Mouse (Mus musculus) spleen, adult 2 months (tissue): ENCODE results near the gene Evx2. TPM values are rescaled to one million over a fixed set of nuclear protein-coding genes. Genes with fewer than 3 reads are reported as not detected.
A peak's percentile ranks its signal among the peaks of the same experiment; 100 is the strongest.

Source experiments
- DNase-seq, 2 experiments: peaks; one replicate each; pipeline versions ENCODE4 v3.0.0 to v3.0.0-alpha.2; 2012 to 2021; ENCODE audit warnings: low spot score in 2 of 2, low read depth in 1 of 2
- H3K27ac ChIP-seq: fragments of 200-500 bp; 2 replicates; pipeline ENCODE4 v1.5.1; 2012; ENCODE audit warnings: low read length, inconsistent platforms; ENCODE audit not compliant: insufficient read depth
- H3K27me3 ChIP-seq: fragments of 200-500 bp; 2 replicates; pipeline ENCODE4 v1.6.1; 2012; ENCODE audit warnings: mild to moderate bottlenecking, moderate library complexity, low read length, inconsistent platforms; ENCODE audit not compliant: control insufficient read depth, insufficient read depth
- H3K36me3 ChIP-seq: fragments of 200-500 bp; 2 replicates; pipeline ENCODE4 v1.6.1; 2012; ENCODE audit warnings: mild to moderate bottlenecking, low read length, inconsistent platforms; ENCODE audit not compliant: control insufficient read depth, insufficient read depth
- H3K4me1 ChIP-seq: fragments of 200-500 bp; 2 replicates; pipeline ENCODE4 v1.6.1; 2011; ENCODE audit warnings: inconsistent platforms; ENCODE audit not compliant: control insufficient read depth, insufficient read depth, insufficient read length
- H3K4me3 ChIP-seq: fragments of 200-500 bp; 2 replicates; pipeline ENCODE4 v1.5.1; 2011; ENCODE audit warnings: mild to moderate bottlenecking, inconsistent platforms; ENCODE audit not compliant: insufficient read depth, insufficient read length; ENCODE audit errors: extremely low read depth
- CTCF ChIP-seq: fragments of 200-500 bp; IDR thresholded peaks from 2 replicates; pipeline ENCODE4 v1.5.1; 2011; ENCODE audit warnings: mild to moderate bottlenecking, inconsistent platforms; ENCODE audit not compliant: insufficient read depth, insufficient read length, insufficient replicate concordance; ENCODE audit errors: extremely low read depth
- POLR2A ChIP-seq: fragments of 200-500 bp; IDR thresholded peaks from 2 replicates; pipeline ENCODE4 v1.6.1; 2011; ENCODE audit warnings: low read depth, low read length, inconsistent platforms
- WGBS: fragments of 180-500 bp; shearing (Covaris S2); methylation state at CpG from one replicate; pipeline ENCODE4 v1.1.7; 2018; 5-methylcytosine and 5-hydroxymethylcytosine counted together
- polyA plus RNA-seq: library from polyadenylated mRNA; depleted of rRNA; stranded (reverse); fragments of >200 nt; gene quantifications from 2 replicates; pipeline ENCODE4 v1.2.3, GENCODE M21; 2012

Gene Evx2
- polyA plus RNA-seq, 1 experiment = not detected

DNA sequence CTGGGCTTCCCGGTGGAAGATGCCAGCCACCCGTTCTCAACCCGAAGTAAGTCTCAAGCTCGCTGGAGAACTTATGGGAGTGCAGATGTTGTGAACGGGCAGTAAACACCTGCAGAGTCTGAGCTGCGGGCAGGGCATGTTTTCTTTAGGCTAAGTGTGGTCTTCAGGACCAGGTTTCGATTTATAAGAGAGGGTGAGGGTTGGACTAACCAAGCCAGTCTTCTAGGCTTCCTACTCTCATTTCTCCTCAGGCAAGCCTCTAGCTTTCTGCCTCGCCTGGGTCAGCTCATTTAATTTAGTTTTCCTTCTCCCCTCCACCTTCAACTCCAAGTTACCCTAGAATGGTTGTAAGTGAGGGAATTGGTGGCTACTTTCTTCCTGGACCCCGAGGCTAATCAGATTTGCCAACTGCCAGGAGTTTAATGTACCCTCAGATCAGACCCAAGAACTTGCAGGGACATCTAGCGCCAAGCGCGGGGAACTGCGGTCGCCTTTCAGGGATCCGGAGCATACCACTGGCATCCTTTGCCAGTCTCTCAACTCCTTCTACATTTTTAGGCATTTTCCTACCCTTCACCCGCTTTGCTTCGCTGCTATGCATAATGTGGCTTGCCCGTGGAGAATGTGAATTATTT lies 4.1 kb upstream of the Evx2 start:
- Histone ChIP-seq H3K4me3 (no peak overlapping the region), H3K27ac (no peak overlapping the region), H3K36me3 (no peaks in the 10 kb centered on the region), H3K27me3 (peaks cover 41% of the 10 kb centered on the region), H3K4me1 (no peaks in the 10 kb centered on the region; the same call in 1 of the 2 replicates)
- no peak for DNase-seq
- 5% methylated on average over 18 of the region's 18 CpGs for WGBS
- TF ChIP-seq CTCF (peak; percentile 29; the same call in 1 of the 2 replicates), POLR2A (no peak)

DNA sequence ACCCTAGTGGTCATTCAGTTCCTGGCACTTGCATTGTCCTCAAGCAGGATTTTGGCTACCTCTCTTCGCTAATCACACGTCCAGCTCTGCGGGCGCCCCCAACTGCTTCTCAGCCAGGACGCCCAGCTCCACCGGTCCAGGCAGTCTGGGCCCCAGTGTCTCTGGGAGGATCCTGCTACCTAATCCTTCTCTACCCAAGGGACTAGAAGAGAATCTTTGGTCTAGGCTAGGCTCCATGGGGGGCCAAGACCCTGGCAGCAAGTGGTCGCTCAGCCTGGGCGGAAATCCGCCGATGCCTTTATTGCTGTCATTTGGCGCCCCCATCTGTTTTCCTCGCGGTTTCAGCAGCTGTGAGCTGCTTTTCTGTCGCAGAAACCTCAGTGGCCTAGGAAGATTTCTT lies 2.3 kb upstream of the Evx2 start:
- peaks cover 42% of the 10 kb centered on the region for H3K27me3 ChIP-seq
- H3K36me3 ChIP-seq = no peaks in the 10 kb centered on the region
- 6% methylated on average over 14 of the region's 14 CpGs for WGBS
- no peak overlapping the region for H3K4me3 ChIP-seq
- TF ChIP-seq POLR2A = no peak
- TF ChIP-seq CTCF = no peak
- no peak for DNase-seq
- H3K4me1 ChIP-seq = peaks cover 3% of the 10 kb centered on the region; the same call in 1 of the 2 replicates
- no peak overlapping the region for H3K27ac ChIP-seq

DNA sequence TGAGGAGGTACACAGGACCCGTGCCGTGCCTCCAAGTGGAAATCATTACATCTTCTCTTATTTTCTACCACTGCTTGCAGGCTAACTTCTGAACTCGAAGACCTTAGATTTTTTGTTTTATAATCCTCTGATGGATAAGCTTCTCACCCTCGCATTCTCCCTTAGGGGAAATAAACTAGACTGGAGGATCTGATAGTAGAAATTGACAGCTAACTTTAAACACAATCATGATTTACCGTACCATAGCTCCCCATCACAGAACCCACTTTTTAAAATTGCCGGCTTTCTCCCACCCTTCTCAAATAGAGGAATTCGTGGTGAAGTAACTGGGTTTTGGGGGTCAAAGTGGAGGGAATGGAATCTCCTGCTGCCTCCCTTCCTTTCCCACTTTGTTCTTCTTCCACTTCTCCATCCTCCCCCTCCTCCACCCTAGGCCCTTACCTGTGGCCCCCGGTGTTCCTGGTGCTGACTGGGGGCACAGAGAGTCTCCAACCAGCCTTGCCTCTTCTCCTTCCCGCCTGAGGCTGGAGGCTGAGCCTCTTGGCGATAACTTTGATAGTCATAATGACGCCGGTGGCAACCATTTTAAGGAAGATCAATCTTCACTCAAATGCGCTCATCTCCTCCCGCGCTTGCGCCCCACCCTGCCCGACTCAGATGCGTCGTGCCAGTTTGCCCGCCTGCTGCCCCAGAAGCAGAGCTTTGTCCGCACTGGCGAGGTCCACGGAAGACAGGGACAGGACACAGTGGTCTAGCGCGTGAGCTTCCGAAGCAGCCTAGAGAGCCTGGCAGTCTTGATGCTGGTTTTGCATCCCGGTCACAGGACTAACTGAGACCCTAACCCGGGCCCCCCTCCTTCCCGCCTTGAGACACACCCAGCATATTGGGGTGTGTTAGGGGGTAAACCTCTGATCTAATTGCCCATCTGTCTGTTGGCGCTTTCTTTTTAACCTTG lies 1.3 kb upstream of the Evx2 start:
- WGBS = 7% methylated on average over 30 of the region's 30 CpGs
- no peaks in the 10 kb centered on the region for H3K36me3 ChIP-seq
- no peak for TF ChIP-seq CTCF
- no peak for TF ChIP-seq POLR2A
- H3K27me3 ChIP-seq = peaks cover 47% of the 10 kb centered on the region
- H3K27ac ChIP-seq = no peak overlapping the region
- no peak overlapping the region for H3K4me3 ChIP-seq
- H3K4me1 ChIP-seq = peaks cover 6% of the 10 kb centered on the region
- no peak for DNase-seq

DNA sequence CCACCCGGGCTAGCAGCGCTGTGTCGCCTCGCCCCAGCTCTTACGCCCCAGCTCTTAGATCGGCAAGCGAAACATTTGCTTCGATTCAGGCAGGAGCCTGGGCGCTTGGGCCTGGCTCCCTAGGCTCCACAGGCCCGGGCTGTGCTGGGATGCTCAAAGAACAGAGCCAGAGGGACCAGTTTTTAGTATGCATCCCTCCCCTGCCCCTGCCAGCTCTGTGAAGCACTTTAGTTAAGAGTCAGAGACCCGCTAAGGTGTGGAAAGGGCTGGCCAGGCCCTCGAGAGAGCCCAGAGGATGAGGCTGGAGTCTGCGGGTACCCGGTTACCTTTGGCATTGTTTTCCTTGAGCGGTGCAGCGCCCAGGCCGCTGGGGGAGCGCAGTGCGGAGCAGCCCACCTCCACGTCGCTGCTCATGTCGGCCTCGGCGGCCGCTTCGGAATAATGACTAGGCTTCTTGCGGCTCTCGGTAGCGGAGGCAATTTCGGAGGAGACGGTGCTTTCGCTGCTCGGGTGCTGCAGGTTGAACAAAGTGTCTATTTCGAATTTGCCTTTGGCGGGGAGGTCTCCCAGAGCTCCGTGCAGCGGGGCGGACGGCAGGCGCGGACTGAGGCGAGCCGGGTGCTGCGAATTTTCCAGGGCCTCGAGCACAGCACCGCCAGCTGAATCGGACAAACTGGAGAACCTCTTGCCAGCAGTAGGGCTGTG lies 538 bp downstream of the Evx2 start:
- Histone ChIP-seq H3K4me3 (0 out of 2 replicates have a peak overlapping the region, but pooled peaks have one; percentile 1), H3K27ac (no peak overlapping the region), H3K36me3 (no peaks in the 10 kb centered on the region), H3K4me1 (peaks cover 9% of the 10 kb centered on the region), H3K27me3 (peaks cover 59% of the 10 kb centered on the region)
- no peak for DNase-seq
- TF ChIP-seq POLR2A (no peak), CTCF (no peak)
- 5% methylated on average over 47 of the region's 47 CpGs for WGBS

DNA sequence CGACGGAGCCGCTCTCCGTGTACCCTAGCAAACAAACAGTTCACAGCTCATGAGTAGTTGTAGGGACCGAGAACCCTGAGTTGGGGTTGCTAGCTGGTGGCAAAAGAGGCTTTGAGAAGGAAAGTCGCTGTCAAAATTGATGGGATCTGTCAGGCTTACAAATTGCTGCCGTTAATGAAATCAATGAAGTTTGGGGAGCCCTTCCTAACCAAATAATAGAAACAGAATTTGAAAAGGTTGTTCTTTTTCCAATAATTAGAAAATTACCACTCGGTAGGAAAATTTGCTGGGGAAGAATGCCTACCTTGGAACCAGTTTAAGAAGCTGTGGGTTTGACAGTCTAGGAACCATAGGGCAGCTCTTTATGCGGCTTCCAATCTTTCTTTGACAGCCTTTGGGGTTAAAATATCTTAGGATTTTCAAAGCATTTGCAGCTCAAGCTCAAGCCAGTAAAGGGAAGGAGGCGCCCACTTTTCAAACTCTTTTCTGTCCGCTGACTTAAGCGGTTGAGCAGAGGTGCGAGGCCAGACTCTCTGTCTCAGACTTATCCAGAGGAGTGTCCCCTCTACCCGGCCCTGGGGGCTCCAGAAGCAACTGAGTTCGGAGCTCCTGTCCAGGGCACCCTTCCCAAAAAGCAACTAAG lies 1.2 kb downstream of the Evx2 start:
- Histone ChIP-seq H3K4me1 (peaks cover 9% of the 10 kb centered on the region), H3K4me3 (peak overlapping the region; percentile 11; the same call in 1 of the 2 replicates), H3K36me3 (no peaks in the 10 kb centered on the region), H3K27ac (no peak overlapping the region), H3K27me3 (peaks cover 58% of the 10 kb centered on the region)
- TF ChIP-seq CTCF = no peak
- TF ChIP-seq POLR2A = no peak
- no peak for DNase-seq
- WGBS = 7% methylated on average over 15 of the region's 15 CpGs
